Mouse (Mus musculus) layer of hippocampus, adult 9-11 months (tissue): Measurements from ENCODE around the gene Zfp810.
"Not testable (repeated sequence)": the region's sequence is repeated elsewhere in the genome, so short reads cannot be mapped to it uniquely, and the experiment has no call there.

ENCODE experiments used
- DNase-seq: peaks from one replicate; pipeline ENCODE4 v3.0.0; 2022

Zfp810 gene

DNA sequence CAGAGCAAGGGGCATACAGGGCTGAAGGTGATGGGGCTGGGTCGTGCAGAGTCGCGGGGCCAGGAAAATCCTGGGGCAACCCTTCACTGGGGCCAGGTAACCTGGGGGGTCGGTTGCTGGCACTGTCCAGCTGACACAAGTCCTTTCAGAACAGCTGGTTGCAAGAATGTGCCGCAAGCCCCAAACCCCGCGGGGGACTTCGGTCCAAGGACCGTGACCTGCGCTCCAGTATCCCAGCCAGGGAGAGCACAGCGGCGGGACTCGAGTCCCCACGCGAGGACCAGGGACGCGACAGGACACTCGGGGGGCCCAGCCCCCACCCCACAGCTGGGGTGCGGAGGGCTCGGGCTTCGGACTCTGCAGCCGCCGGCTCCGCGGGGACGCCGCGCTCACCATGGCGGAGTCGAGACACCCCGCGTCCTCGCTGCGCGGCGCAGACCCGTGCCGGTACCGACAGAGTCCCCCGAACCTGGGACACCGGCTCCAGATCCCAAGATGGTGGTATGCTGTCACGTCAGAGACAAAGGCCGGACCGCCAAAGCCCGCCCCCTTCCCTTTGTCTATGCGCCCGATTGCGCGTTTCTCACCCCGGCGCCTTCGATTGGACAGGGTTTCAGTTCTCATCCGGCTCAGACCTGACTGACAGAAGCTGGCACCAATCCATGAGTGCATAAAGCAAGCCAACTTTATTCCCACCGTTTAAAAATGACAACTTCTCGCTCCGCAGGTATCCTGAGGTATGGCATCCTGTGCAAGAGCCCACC lies at the start of gene Zfp810:
Zfp810 (minus strand) TSS at position 493 of the 764 bp plus-strand sequence.
- peak; percentile 96 for DNase-seq

DNA sequence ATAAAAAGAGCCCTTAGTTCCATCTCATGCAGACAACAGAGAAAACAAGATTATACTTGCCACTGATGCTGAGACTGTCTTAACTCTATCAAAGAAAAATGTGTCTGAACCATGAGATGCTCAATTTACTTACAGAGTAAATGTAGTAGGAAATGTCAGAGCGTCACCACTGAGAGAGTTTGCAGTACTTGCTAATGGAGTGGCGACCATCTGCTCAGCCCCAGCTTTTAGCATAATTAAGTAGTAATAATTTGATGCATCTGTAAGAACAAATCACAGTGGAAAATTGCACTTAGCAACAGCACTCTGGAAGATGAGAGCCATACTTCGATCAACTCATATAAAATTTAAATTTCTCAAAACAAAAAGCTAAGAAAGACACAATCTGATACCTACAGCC lies 48.5 kb upstream of the Zfp810 start:
- DNase-seq = no peak

GRCm38 (mm10) chr9:22353901-22354300 lies 46.5 kb upstream of the Zfp810 start:
- DNase-seq = no peak

GRCm38 (mm10) chr9:22353465-22353864 lies 46.0 kb upstream of the Zfp810 start:
- no peak for DNase-seq

DNA sequence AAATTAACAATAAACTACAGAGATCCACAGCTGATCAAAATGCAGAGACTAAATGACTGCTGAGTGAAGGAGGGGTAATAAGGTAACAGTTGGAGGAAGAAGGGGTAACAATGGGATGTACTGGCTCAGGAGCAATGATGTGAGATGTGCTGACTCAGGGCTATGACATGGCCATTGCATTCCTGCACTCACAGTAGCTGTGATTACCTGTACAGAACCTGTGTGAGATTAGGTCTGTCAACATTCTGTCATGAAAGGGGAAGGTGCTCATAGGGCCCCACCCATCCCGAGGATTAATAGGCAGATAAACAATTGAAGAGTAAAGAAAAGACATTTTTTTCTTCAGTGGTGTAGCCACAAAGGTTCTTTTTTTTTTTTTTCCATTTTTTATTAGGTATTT lies 32.9 kb upstream of the Zfp810 start:
- no peak for DNase-seq

DNA sequence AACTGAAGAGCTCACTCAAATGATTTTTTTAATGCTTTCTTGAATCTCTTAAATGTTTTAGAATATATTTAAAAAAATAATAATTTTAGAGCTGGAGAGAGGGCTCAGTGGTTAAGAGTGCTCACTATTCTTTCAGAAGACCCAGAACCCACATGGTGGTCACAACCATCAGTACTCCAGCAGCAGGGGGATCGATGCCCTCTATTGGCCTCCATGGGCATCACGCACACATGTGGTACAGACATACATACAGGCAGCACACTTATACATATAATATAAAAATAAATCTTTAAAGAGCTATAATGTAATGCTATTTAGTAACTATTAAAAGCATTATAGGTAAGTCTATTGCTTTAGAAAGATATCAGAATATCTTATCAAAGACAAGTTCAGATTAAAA lies 29.8 kb upstream of the Zfp810 start:
- DNase-seq = no peak

DNA sequence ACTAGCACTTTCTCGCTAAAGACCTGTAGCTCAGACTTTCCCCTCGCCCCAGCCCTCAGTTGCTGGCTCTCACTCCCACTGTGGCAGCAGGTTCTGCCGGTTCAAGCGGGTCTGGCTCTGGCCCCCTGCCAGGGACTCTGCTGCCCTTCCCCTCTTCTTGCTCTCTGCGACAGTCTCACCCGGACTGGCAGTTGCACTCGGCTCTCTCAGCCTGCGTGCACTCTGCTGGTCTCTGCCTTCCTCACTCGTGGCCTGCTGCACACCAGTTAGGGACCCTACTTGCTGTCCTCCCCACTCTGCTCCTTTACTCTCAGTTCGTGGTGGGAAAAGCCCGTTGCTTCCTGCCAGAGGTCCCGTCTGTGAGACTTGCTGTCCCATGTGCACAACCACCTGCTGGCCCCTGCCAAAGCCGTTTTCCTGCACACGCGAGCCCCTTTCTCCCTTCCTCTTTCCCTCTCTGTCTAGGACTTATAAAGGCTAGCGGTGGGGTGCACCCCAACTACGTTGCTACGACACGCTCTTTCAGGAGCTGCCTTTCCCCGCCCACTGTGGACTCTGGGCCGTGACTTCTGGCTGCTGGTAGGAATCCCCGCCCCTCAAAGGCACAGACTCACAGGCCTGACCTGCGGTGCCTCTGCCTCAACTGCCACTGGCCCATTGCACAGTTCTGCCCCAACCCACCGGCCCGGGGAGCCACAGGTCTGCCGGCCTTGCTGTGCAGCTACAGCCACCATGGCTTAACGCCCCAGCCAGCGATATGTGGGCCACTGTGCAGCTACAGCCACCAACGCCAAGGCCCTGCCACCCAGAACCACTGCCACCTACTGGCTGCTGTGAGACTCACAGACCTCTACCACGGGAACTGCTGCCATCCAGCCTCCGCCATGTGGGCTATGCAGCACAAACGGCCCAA lies 20.3 kb upstream of the Zfp810 start:
- peak; percentile 85 for DNase-seq

- DNase-seq = no peak
Measured at GRCm38 (mm10) chr9:22327099-22327474, 19.6 kb upstream of the Zfp810 start.

DNA sequence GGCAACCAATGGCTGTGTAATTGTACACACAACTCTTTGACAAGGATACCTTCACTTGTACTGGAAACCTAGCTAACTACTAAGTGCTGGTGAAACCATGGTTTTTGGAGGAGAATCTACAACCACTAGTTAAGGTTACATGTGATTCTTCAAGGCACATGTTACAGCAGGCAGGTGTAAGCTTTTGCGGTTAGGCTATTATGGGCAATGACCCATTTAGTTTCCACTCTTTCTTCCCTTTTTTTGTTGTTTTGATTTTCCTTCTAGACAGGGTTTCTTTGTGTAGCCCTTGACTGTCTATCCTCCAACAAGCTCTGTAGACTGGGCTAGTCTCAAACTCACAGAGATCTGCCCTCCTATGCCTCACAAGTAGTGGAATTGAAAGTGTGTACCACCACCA lies 17.1 kb upstream of the Zfp810 start:
- no peak for DNase-seq

DNA sequence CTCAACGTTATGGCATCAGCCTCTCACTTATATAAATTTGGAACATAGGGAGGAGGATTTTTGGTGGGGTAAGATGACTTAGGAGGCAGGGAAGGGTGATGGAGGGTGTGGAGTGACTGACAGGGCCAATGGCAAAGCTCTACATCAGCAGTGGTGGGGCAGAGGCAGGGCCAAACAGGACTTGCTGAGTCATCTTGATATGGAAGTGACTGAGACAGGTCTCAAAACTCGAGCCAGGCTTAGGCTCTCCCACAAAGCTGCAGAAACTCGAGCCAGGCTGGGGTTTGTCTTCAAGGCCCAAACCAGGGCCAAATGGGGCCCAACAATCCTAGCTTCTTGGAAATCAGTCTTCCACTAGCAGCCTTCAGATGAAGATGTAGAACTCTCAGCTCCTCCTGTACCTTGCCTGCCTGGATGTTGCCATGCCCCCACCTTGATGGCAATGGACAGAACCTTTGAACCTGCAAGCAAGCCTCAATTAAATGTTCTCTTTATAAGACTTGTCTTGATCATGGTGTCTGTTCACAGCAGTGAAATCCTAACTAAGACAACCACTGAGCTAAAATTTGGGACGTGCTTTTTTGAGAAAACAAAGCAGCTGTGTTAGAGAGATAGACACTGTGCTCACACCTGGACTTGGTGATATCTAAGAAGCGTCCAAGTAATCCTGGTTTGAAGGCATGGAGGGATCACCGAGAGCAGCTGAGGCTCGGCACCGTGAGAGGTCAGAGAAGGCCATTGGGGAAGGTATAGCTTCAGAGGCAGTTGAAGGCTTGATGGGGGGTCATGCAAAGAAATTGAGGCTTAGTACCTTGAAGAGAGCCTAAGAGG lies 15.1 kb upstream of the Zfp810 start:
- no peak for DNase-seq

GRCm38 (mm10) chr9:22319109-22319508 lies 11.7 kb upstream of the Zfp810 start:
- no peak for DNase-seq

- DNase-seq = not testable (repeated sequence)
Measured at GRCm38 (mm10) chr9:22316047-22316446, 8.6 kb upstream of the Zfp810 start.

DNA sequence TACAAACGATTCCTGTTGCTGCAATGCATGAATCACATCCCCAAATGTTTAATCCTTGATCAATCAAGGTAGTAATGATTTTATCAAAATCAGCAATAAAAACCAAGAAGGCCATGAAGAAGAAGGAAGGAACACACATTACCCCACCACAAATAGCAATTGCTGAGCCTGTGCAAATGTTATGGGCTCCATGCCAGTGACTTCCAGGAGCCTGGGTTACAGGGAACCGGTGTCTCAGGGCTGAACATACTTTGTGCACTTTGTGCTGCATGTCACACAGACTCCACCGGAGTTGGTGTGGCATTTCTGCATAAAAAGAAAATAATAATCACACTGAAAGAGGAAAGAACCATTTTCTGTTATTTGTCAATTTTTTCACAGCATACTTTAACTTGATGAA lies 6.6 kb upstream of the Zfp810 start:
- no peak for DNase-seq

- no peak for DNase-seq
Measured at GRCm38 (mm10) chr9:22313218-22313617, 5.8 kb upstream of the Zfp810 start.

DNA sequence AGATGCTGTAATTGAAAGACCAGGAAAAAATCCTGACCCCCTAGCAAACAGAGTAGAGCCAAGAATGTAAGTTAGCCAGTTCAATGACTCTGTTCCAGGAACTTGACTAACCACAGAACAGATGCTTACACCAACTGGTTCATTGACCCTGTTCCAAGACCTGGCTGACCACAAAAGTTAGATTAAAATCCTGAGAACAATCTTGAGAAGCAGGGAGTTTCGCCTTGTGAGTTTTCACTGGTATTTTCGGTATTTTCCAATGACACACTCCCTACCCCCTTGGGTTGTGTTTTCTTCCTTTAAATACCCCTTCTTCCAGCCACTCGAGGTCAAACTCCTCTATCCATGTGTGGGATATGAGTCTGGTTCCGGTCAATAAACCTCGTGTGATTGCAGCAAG lies 2.2 kb upstream of the Zfp810 start:
- DNase-seq = no peak

DNA sequence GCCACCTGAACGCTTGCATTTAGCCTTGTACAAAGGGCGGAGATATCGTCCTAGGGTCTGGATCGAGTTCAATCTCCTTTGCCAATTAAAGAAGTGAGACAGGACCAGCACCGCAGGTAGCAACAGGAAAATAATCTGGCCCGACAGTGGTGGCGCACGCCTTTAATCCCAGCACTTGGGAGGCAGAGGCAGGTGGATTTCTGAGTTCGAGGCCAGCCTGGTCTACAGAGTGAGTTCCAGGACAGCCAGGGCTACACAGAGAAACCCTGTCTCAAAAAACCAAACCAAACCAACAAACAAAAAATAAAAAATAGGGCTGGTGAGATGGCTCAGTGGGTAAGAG lies 443 bp upstream of the Zfp810 start:
- not testable (repeated sequence) for DNase-seq

- no peak for DNase-seq
Measured at GRCm38 (mm10) chr9:22306726-22307125, 722 bp downstream of the Zfp810 start.

GRCm38 (mm10) chr9:22302199-22302598 lies 5.2 kb downstream of the Zfp810 start:
- no peak for DNase-seq

- DNase-seq = no peak
Measured at GRCm38 (mm10) chr9:22278733-22279132, 28.7 kb downstream of the Zfp810 start.

DNA sequence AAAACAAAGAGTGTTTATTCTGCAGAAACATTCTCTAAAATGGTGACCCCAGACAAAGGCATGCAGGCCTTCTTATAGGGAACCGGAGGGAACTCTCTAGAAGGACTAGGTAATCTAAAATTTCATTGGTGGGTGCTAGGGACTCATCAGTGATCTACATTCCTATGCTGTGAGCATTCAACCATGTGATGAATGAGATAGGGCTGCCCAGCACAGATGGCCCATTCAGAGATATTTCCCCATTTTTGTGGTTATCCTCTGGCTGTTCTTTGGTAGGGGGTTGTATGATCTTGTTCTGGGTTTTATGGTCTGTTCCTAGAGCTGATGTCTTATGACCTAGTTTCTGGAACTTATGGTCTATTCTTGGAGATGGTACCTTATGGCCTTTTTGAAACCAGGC lies 38.6 kb downstream of the Zfp810 start:
- DNase-seq = no peak

GRCm38 (mm10) chr9:22262611-22263010 lies 44.8 kb downstream of the Zfp810 start:
- no peak for DNase-seq

DNA sequence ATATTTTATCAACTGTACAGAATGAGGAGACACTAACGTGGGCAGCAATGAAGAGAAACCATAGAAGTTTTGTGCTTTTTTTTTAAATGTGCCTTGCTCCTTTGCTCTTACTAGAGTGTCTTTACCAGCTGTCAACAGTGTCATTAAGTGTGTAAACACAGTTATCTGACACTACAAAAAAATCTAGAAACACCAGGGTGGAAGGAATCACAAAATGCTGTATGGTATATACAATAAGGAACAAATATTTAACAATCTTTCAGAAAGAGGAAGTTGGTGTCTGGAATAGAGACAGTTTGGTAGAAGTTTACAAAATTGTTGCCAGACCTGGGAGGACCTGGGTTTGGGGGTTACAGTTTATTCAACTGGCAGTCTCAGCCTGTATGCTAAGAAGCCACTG lies 45.9 kb downstream of the Zfp810 start:
- no peak for DNase-seq

DNA sequence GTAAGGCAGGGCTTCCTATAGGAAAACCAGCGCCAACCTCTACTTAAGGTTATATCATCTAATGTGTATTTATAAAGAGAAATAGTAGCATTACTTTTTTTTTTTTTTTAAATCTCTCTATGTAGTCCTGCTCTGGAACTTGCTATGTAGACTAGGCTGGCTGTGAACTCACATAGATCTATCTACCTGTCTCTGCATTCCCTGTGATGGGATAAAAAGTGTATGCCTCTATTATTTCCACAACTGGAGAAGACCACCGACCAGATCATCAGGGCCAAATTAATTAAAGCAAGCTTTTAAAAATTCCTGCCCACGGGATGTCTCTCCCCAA lies 47.4 kb downstream of the Zfp810 start:
- DNase-seq = no peak
